Mouse (Mus musculus) hindbrain, embryonic 13.5 days (tissue): ENCODE measurements at regions not wholly inside any gene's neighbourhood (a gene's known extent, or its start where the extent isn't known, plus 50 kb on each side); places are given as distances from the start of the nearest gene placed in this dataset.
"Not testable (repeated sequence)": the region's sequence is repeated elsewhere in the genome, so short reads cannot be mapped to it uniquely, and the experiment has no call there.

Experiments used
- ATAC-seq: fragments of 200-750 bp; cut with Nextera tagmentation; 2 replicates; pipeline ENCODE4 v1.8.0; 2017; ENCODE audit warnings: moderate TSS enrichment; ENCODE audit not compliant: low FRiP score
- H3K27ac ChIP-seq: fragments of 300-500 bp; sonication (generic); 2 replicates; pipeline ENCODE4 v1.5.1; 2015; ENCODE audit warnings: inconsistent platforms, mild to moderate bottlenecking, moderate library complexity
- H3K27me3 ChIP-seq: fragments of 300-500 bp; sonication (generic); 2 replicates; pipeline ENCODE4 v1.6.1; 2015; ENCODE audit warnings: mild to moderate bottlenecking, inconsistent platforms
- H3K36me3 ChIP-seq: fragments of 300-500 bp; sonication (generic); 2 replicates; pipeline ENCODE4 v1.6.1; 2015; ENCODE audit warnings: mild to moderate bottlenecking, inconsistent platforms
- H3K4me1 ChIP-seq: fragments of 300-500 bp; sonication (generic); replicated peaks from 2 replicates; pipeline ENCODE4 v1.6.1; 2015; ENCODE audit warnings: inconsistent platforms
- H3K4me2 ChIP-seq: fragments of 300-500 bp; sonication (generic); 2 replicates; pipeline ENCODE4 v1.6.1; 2015; ENCODE audit warnings: inconsistent platforms, mild to moderate bottlenecking, moderate library complexity
- H3K4me3 ChIP-seq: fragments of 300-500 bp; sonication (generic); 2 replicates; pipeline ENCODE4 v1.5.1; 2015; ENCODE audit warnings: mild to moderate bottlenecking, inconsistent platforms
- H3K9ac ChIP-seq: fragments of 300-500 bp; sonication (generic); 2 replicates; pipeline ENCODE4 v1.6.1; 2015; ENCODE audit warnings: mild to moderate bottlenecking, inconsistent platforms
- H3K9me3 ChIP-seq: fragments of 300-500 bp; sonication (generic); 2 replicates; pipeline ENCODE4 v1.6.1; 2016; ENCODE audit warnings: inconsistent platforms
- WGBS: fragments of 180-500 bp; shearing (Covaris S2); methylation state at CpG from one replicate; pipeline ENCODE4 v1.1.7; 2015; 5-methylcytosine and 5-hydroxymethylcytosine counted together

GRCm38 (mm10) chr12:21784403-21784802, 367.0 kb upstream of the Ywhaq start:
- Histone ChIP-seq H3K4me2 (peak overlapping the region; percentile 47), H3K4me3 (peak overlapping the region; percentile 41), H3K9ac (peak overlapping the region; percentile 55)
- not testable (repeated sequence) for H3K27me3 ChIP-seq, H3K4me1 ChIP-seq, H3K9me3 ChIP-seq, H3K36me3 ChIP-seq, H3K27ac ChIP-seq
- peak; percentile 85 for ATAC-seq
- 3% methylated on average over 29 of the region's 39 CpGs for WGBS

DNA sequence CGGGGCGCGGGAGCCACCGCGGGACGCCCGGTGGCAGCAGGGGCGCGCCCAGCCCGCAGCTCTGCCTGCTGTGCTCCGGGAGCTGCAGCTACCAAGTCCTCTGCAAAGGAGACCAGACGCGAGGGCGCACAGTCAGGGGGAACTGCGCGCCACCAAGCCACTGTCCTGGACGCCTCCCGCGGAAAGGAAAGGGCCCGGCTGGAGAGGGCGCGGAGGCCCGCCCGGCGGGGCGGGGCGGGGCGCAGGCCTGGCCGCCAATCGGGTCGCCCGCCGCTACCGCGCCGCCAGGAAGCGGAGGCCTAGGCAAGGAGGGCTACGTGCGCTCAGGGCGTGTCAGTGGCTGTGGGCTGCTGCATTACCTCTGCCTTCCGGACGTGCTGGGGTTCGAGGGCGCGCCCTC, 361.3 kb upstream of the Ywhaq start:
- not testable (repeated sequence) for H3K36me3 ChIP-seq, H3K4me1 ChIP-seq, ATAC-seq, H3K27ac ChIP-seq, H3K9me3 ChIP-seq, H3K27me3 ChIP-seq, H3K9ac ChIP-seq
- peak overlapping the region; percentile 29; the same call in 1 of the 2 replicates for H3K4me2 ChIP-seq
- WGBS = 6% methylated on average over 30 of the region's 45 CpGs
- peak overlapping the region; percentile 15; the same call in 1 of the 2 replicates for H3K4me3 ChIP-seq

- not testable (repeated sequence) for H3K36me3 ChIP-seq, H3K27me3 ChIP-seq, H3K9me3 ChIP-seq, H3K27ac ChIP-seq, H3K9ac ChIP-seq, ATAC-seq, H3K4me1 ChIP-seq
- peak overlapping the region; percentile 29; the same call in 1 of the 2 replicates for H3K4me2 ChIP-seq
- WGBS = 27% methylated on average over 46 of the region's 50 CpGs
- peak overlapping the region; percentile 15; the same call in 1 of the 2 replicates for H3K4me3 ChIP-seq
These were observed 360.9 kb upstream of the Ywhaq start for GRCm38 (mm10) chr12:21778308-21778707.

- H3K4me3 ChIP-seq, H3K27ac ChIP-seq, H3K9ac ChIP-seq, H3K27me3 ChIP-seq, H3K36me3 ChIP-seq, ATAC-seq, H3K4me2 ChIP-seq, H3K4me1 ChIP-seq, H3K9me3 ChIP-seq: not testable (repeated sequence)
- 92% methylated on average over 2 of the region's 2 CpGs for WGBS
These were observed 350.3 kb upstream of the Ywhaq start for GRCm38 (mm10) chr12:21767717-21768116.
